Mouse (Mus musculus): ENCODE measurements around the gene Ccdc137.

The Ccdc137 gene

DNA sequence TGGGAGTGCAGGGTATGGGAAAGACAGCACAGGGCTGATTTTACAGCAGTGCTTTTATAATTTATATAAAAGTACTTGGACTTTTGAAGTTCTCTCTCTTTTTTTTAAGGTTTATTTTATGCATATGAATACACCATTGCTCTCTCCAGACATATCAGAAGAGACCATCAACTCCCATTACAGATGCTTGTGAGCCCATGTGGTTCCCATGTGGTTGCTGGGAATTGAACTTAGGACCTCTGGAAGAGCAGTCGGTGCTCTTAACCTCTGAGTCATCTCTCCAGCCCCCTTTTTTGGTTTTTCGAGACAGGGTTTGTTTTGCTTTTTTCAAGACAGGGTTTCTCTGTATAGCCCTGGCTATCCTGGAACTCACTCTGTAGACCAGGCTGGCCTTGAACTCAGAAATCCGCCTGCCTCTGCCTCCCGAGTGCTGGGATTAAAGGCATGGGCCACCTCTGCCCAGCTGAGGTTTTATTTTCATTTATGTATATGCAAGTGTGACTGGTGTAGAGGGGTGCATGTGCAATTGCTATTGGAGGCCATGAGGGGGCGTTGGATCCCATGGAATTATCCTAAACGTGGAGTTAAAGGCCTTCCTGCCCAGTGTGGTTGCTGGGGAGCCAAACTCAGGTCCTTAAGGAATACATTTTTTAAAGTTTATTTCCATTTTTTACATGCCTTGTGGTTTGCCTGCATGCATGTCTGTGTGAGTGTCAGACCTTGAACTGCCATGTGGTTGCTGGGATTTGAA lies 1.1 kb downstream of the Ccdc137 start:
- intact Hi-C loops (cut with DNase I) = no loop called here

DNA sequence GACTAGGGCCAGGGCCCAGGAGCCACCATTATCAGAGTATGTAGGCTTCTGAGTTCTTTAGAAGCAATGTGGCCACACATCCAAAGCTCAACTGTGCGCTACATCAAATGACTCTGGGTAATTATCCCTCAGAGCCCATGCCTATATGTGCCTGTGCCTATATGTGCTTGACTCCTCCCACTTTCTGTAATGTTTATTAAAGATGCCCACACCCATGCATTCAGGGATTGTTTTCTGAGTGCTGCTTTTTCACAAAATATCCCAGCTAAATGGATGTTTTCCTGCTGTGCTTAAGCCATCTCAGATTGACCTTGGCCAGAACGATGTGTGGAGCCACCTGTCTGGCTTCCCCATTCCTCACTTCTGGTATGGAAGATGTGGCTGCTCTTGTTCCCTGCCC lies 5.6 kb downstream of the Ccdc137 start:
- intact Hi-C loops (cut with DNase I) = no loop called here

DNA sequence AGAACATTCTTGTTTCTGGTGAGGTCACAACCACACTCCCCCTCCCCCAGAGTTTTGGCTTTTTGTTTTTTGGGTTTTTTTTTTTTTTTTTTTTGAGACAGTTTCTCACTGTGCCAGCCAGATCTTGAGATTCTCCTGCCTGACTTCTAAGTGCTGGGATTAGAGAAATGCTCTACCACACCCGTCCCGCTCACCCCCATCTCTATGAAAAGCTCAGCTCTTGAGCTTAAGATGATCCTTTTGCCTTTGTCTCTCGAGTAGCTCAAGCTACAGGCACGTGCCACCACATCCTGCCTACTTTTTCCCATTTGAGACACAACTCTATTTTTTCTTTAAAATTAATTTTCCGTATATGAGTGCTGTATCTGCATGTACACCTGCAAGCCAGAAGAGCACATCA lies 6.5 kb downstream of the Ccdc137 start:
- intact Hi-C loops (cut with DNase I) = no loop called here

DNA sequence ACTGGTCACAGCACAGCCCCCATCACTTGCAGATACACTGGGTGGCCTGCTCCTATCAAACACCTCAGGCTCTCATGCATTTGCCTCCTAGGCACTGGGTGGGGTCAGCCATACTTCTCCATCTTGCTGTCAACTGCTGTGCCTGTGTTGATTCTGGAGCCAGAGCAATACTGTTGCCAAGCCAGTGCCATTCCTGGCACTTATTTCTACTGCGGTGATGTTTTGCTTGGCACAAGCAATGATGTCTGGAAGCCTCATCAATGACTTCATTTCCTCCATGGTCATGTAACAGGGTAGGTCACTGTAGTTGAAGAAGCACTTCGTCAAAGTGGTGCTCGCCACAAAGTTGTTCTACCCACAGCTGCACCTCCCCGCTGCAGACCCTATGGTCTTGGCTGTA lies 7.6 kb downstream of the Ccdc137 start:
- intact Hi-C loops (cut with DNase I) = no loop called here

DNA sequence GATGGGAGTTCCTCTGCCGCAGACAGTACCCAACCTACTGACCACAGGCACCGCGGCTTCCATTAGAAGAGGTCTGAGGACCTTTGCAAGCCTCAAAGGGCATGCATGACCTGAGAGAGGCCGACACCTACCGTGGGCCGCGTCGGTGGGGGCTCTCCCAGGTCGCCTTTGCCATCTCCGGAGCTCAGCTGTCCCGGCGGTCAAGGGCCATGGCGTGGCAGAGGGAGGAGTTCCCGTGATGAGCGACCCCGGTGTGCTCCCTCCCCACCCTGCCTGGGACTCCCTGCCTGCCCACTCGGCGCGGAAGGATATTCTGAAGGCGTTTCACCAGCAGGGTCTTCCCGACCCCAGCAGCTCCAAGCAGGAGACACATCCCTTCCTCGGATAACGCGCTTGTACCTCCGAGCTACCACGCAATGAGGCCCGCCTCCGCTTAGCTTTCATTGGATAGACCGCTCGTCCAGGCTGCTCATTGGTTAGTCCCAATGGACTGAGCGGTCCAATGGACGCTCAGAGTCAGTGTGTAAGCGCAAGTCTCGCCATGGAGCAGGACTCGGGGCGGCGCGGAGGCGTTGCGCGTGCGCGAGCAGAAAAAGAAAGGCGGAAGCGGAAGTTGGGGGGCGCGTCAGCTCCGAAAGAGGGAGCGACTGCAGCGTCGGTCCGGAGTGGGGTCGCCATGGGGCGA lies 9.3 kb downstream of the Ccdc137 start, which contains the start of gene Arl16:
Gene Arl16, minus strand, starts transcription at position 557 of the 685 bp plus-strand sequence.
- intact Hi-C loops (cut with DNase I) = no loop called here

DNA sequence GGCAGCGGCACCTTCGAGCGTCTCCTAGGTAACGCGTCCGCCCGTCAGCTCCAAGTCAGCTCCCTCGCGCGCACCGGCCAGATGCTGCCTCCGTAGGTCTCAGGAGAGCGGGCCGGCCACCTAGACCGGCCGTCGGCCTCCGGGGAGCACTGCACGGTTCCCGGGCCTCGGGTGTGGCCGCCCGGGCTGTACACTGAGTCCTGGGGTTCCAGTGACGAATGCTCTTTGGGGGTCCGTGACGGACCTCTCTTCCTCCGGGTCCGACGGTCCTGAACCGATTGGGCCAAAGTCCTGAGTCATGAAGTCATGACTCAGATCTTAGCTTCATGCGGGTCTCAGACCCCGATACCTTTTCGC lies 9.8 kb downstream of the Ccdc137 start:
- intact Hi-C loops (cut with DNase I) = no loop called here

DNA sequence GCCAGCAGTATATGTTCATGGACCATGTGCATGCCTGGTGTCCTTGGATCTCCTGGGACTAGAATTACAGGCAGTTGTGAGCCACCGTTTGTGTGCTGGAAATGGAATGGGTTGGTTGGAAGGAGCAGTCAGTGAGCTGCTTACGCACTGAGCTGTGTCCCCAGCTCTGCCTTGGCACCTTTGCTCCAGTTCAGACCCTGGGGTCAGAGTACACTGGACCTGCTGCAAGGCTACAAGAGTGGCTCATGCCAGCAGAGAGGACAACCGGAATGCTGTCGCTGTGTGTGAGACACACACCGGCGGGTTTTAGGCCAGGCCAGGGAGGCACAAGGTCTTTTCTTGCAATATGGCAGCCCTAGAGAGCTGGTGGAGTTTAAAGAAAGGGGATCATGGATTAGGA lies 14.1 kb downstream of the Ccdc137 start:
- intact Hi-C loops (cut with DNase I) = no loop called here

DNA sequence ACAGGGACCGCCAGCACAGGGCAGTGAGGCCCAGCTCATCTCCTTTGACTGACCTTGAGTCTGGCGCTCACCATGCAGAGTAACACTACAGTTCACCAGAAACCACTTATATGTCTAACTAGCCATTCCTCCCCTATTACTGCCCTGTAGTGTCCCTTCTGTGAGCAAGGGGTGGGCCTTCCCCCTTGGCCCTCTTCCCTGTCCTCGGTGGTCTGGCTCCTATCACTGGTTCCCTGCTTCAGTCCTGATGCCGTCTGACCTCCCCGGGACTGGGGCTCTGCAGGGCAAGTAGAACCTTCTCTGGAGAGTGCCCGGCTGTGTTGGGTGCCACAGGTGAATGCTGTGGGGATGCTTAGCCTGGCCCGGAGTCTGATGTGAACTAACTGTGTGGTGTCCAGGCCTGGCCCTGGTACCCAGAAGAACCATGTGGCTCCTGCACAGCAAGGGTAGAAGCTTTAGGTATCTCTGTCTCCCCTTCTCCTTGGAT lies 25.6 kb downstream of the Ccdc137 start:
- intact Hi-C loops (cut with DNase I) = no loop called here

DNA sequence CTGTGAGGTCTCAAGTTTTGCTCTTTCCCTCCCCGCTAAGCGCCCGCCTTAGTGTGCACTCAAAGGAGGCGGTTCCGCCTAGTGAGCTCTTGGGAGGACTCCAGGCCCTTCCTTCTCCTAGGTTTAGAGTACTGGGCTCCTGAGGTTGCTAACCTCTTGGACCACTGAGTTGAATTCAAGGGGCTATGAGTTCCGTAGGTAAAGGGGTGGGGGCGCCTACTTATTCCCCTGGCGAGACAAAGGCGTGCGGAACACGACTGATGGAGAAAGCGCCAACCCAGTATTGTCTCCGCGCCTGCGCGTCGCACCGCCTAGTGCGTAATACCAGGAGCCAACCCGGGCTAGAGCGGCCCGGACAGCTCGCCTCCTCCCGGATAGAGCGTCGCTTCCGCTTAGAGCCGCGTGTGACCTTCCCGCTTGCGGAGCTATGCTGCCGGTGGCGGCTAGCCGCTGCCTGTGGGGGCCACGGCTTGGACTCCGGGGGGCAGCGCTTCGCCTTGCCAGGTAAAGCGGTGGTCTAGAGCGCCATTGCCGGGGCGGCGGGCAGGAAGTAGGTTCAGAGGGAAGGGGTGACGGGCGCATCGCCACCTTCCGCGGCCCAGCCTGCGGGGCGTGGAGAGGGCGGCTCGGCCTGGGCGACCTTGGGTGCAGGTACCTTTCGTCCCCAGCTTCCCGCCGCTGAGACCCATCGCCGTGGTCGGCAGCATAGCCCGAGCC lies 26.5 kb downstream of the Ccdc137 start, which contains the start of gene Mrpl12:
Gene Mrpl12, plus strand, starts transcription at position 349 of the 717 bp plus-strand sequence.
- intact Hi-C loops (cut with DNase I) = no loop called here

DNA sequence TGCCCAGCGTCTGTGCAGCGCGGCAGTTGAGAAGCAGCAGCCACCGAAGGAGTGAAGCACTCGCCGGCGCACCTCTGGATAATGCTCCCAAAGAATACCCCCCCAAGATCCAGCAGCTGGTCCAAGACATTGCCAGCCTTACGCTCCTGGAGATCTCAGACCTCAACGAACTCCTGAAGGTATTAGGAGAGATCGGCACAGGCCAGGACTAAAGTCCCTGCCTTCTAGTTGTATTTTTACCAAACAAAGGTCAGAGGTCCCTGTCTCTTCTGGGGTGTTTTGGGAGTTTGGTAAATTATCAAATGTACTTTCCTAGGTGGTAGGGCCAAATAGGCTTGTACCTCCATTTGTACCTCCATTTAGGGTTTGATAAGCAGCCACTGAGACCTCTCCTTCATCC lies 27.3 kb downstream of the Ccdc137 start:
- intact Hi-C loops (cut with DNase I) = loop anchor here (5.0 kb wide), 1 partner anchor 97 kb away; the partner anchor contains the start of gene Arhgdia

DNA sequence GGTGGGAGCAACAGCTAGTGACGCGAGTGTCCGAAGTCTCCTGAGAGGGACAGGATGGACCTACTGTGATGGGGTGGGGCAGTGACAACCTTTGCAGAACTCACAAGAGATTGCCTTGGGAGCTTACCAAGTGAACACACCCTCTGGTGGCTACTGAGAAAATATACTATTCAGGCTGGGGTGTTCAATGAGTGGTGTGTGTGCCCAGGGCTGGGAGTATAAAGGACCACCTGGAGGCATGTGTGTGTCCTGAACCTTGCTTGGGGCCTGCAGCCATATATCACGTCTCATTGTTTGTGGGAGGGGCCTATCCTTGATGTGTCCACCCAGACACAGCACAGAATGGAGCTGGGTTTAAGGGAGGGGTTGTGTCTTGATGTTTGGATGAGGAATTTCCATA lies 30.6 kb downstream of the Ccdc137 start:
- intact Hi-C loops (cut with DNase I) = loop anchor here (2.0 to 5.0 kb wide), 2 partner anchors 20 to 94 kb away; partner anchors contain the start of gene Arhgdia

DNA sequence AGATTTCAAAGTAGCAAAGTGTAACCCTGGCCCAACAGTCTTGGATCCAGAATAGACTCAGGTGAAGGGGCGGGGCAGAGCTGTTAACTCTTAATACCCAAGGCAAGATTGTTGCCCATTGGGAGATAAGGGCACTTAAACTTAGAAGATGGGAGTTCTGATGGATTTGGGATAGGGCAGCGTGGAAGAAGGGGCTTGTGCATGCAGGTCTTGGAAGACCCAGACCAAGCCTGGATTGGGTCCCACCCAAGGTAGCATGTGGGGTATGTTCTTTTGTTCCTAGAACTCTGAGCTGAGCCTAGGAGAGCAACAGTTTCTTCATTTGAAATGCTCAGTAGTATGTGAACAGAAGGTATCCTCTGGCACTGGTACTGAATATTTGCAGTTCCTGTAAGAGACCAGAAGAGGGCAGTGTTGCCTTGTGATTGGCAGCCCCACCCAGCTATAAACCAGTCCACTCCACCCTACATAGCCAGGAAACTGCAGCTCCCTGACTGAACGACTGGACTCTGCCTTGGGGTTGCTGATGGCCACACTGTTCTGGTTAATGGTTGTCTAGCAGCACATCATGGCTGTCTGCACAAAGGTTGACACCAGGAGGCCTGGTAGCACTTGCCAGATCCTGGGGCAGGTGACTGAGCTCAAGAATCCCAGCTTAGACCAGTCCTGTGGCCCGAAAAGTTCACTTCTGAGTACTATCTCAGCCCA lies 31.3 kb downstream of the Ccdc137 start:
- intact Hi-C loops (cut with DNase I) = loop anchor here (2.0 to 5.0 kb wide), 2 partner anchors 20 to 93 kb away; partner anchors contain the start of gene Arhgdia

DNA sequence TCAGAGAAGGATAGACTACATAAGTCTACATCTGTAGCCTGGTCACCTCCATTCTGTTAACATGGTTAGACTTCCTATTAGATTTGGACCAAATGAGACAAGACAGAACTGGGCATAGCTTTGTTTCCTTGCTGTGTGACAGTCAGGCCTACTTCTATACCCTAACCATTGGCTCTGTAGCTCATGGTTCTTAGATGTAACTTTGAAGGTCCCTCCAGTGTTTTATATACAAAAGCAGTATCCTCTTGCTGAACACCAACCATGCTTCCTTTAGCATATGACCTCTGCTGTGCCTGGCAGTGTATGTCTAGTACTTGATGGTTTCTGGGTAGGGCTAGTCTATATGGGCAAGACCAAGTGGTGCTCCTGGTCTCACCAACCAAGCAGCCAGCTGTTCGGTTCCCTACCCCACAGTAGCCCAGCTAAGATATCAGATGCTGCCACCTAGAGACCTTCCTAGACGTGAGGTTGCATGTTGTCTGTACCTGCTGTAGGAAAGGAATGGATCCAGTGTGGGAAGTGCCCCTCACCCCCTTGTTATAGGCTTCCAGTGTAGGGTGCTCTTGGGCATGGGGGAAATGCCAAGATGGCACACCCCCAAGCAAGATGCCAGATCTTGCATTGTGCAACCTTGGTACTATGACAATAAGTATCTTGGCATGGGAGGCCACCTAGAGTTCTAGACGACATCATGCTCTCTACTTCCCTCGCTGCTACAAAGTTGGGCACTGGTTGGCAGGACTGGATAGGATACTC lies 32.6 kb downstream of the Ccdc137 start:
- intact Hi-C loops (cut with DNase I) = loop anchor here (10.0 kb wide), 1 partner anchor 294 kb away; the partner anchor contains the start of genes Gps1 and Rfng

DNA sequence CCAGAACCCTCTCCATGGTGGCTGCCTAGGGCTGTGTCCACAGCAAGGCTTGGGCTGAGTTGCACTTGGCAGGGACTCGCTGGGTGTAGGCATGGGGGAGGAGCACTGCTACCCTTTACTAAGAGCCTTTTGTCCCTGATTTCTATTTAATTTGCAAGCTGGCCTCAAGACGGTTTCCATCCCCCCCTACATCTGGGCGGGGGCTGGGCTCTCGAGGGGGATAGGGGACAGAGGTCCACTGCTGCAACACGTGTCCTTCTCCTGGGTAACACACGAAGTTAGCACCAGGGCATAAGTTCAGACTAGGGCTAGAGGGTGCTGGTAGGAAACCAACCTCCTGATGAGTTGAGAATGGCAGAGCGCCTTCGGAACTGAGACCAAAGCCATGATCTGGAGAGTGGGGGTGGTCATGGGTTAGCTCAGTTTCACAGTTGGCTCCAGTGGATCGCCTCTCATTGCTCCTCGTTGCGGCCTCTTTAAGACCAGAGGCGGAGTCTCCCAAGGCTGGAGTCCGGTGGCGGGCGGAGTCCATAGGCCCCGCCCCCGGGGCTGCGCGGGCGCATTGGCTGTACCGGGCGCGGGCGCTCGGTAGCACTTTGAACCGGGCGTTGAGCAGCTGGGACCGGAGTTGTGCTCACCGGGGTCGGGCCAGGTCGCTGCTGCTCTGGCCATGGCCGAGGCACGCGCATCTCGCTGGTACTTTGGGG lies 33.6 kb downstream of the Ccdc137 start, which contains the start of gene Slc25a10:
Gene Slc25a10, plus strand, starts transcription at position 524 of the 707 bp plus-strand sequence.
- intact Hi-C loops (cut with DNase I) = loop anchor here (10.0 kb wide), 1 partner anchor 293 kb away; the partner anchor contains the start of genes Gps1 and Rfng

DNA sequence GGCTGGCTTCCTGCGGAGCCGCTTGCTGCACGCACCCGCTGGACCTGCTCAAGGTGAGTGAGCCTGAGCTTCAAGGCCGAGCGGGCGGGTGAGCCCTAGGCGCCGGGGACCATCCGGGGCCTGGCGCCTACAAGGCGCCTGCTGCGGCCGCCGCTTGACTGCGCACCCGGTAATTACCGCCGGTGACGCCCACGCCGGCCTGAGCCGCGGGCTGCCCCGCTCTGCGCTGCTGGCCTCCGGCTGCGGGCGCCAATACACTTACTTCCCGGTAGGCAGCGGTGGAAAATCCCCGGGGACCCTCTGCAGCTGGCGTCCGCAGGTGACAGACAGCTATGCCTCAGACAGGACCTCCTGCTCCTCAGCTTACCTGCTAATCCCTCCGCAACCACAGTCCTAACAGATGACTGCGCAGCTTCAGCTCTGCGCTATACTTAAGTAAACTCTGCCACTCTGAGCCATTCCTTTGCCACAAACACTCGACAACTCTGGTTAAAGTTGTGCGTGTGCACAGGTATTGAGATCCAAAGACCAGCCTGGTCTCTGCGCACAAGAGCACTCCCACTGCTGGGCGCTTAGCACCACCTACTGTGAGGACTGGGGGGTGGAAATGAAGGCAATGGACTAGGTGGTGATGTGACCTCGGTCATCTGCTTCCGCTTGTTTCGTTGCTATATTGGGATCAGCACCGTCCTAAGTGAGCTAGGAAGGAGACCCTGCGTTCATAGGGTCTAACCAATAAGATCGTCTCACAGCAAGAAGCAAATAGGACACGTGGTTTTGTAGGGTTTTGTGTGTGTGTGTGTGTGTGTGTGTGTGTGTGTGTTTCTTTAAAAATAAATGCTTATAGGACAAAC lies 34.3 kb downstream of the Ccdc137 start:
- intact Hi-C loops (cut with DNase I) = loop anchor here (10.0 kb wide), 1 partner anchor 293 kb away; the partner anchor contains the start of genes Gps1 and Rfng

DNA sequence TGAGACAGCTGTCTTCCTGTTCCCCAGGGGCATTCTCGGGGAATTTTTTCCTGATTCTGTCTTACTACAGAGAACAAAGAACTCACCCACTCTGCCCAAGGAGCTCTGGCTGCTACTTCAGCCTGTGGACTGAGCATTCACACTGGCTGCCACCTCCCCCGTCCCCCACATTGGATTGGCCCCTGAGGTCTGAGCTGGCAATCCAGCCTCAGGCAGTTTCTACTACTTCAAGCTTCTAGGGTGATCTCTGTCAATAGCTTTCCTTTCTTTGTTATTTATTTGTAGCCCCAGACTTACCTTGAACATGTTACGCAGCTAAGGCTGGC lies 34.9 kb downstream of the Ccdc137 start:
- intact Hi-C loops (cut with DNase I) = loop anchor here (10.0 kb wide), 1 partner anchor 292 kb away; the partner anchor contains the start of genes Gps1 and Rfng

DNA sequence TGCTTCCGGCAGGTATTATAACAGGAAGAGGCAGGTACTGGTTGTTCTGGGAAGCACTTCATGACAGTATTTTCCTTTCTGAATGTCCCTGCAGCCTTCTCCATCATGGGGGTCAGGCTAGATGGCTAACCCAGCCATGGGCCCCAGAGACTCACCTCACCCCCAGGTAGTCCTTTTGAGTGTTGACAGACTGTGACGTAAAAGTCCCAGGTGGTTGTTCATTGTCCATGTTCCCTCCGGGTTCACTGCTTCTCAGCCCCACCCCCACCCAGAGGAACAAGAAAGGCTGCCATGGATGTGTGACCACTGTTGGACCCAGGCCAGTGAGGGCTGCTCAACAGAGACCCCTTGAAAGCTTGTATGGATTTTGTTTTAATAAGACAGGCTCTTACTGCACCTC lies 35.4 kb downstream of the Ccdc137 start:
- intact Hi-C loops (cut with DNase I) = loop anchor here (10.0 kb wide), 1 partner anchor 291 kb away; the partner anchor contains the start of genes Gps1 and Rfng

DNA sequence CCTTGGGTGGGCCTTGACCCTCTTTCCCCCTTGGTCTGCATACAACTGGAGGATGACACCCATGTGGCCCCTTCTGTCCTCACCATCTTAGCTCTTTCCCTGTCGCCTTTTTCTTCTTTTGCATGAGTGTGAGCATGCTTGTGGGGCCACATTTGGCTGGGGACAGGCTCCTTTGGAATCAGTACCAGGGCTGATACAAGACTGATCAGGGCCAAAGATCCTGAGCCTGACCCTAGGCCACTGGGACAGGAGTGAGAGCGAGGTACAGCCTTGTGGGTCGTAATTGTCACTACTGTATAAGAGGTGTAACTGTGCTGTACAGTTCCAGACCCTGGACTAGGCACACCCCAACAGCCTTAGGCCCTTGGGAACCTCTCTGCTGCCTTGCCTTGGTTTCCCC lies 36.0 kb downstream of the Ccdc137 start:
- intact Hi-C loops (cut with DNase I) = loop anchor here (10.0 kb wide), 1 partner anchor 291 kb away; the partner anchor contains the start of genes Gps1 and Rfng
